Mouse (Mus musculus) limb, embryonic 13.5 days (tissue): Measurements from ENCODE around the gene Tlcd2. TPM values are rescaled to one million over a fixed set of nuclear protein-coding genes. Genes with fewer than 3 reads are reported as not detected.
"Not testable (repeated sequence)": the region's sequence is repeated elsewhere in the genome, so short reads cannot be mapped to it uniquely, and the experiment has no call there.

Experiments used
- ATAC-seq: fragments of 200-750 bp; cut with Nextera tagmentation; 2 replicates; pipeline ENCODE4 v1.8.0; 2017; ENCODE audit warnings: low read depth, moderate number of reproducible peaks, moderate TSS enrichment; ENCODE audit not compliant: low FRiP score
- H3K27ac ChIP-seq: fragments of 300-500 bp; sonication (generic); 2 replicates; pipeline ENCODE4 v1.5.1; 2015; ENCODE audit warnings: inconsistent platforms, mild to moderate bottlenecking, moderate library complexity
- H3K27me3 ChIP-seq: fragments of 300-500 bp; sonication (generic); 2 replicates; pipeline ENCODE4 v1.6.1; 2015; ENCODE audit warnings: mild to moderate bottlenecking, inconsistent platforms
- H3K36me3 ChIP-seq: fragments of 300-500 bp; sonication (generic); 2 replicates; pipeline ENCODE4 v1.6.1; 2015; ENCODE audit warnings: inconsistent platforms, mild to moderate bottlenecking, moderate library complexity
- H3K4me1 ChIP-seq: fragments of 300-500 bp; sonication (generic); 2 replicates; pipeline ENCODE4 v1.6.1; 2015; ENCODE audit warnings: inconsistent platforms
- H3K4me2 ChIP-seq: fragments of 300-500 bp; sonication (generic); replicated peaks from 2 replicates; pipeline ENCODE4 v1.6.1; 2015; ENCODE audit warnings: inconsistent platforms, mild to moderate bottlenecking, moderate library complexity
- H3K4me3 ChIP-seq: fragments of 300-500 bp; sonication (generic); 2 replicates; pipeline ENCODE4 v1.5.1; 2015; ENCODE audit warnings: moderate library complexity, mild to moderate bottlenecking, inconsistent platforms
- H3K9ac ChIP-seq: fragments of 300-500 bp; sonication (generic); 2 replicates; pipeline ENCODE4 v1.6.1; 2015; ENCODE audit warnings: mild to moderate bottlenecking, inconsistent platforms
- H3K9me3 ChIP-seq: fragments of 300-500 bp; sonication (generic); 2 replicates; pipeline ENCODE4 v1.6.1; 2016; ENCODE audit warnings: inconsistent platforms
- WGBS: fragments of 180-500 bp; shearing (Covaris S2); methylation state at CpG from one replicate; pipeline ENCODE4 v1.1.7; 2015; 5-methylcytosine and 5-hydroxymethylcytosine counted together
- polyA plus RNA-seq: library from polyadenylated mRNA; unstranded; fragments of >200 nt; fragmentation: Nextera tagmentation; extraction: Ambion mirVana; gene quantifications from 2 replicates; pipeline ENCODE4 v1.2.1, GENCODE M21; 2015

Gene Tlcd2
- polyA plus RNA-seq, 1 experiment from 2014 or later: 26.4 TPM

- Histone ChIP-seq H3K27me3 (0 out of 2 replicates have a peak, but pooled peaks cover 3% of the 10 kb centered on the region), H3K36me3 (peaks cover 38% of the 10 kb centered on the region), H3K27ac (no peak overlapping the region), H3K4me2 (no peak overlapping the region), H3K4me3 (no peak overlapping the region), H3K4me1 (peaks cover 17% of the 10 kb centered on the region), H3K9me3 (no peaks in the 10 kb centered on the region), H3K9ac (no peak overlapping the region)
- WGBS: 92% methylated on average over 8 of the region's 8 CpGs
- ATAC-seq: no peak
Measured at GRCm38 (mm10) chr11:75452081-75452480, 9.4 kb upstream of the Tlcd2 start.

GRCm38 (mm10) chr11:75452812-75453557 lies 8.5 kb upstream of the Tlcd2 start:
- H3K4me1 ChIP-seq: peaks cover 17% of the 10 kb centered on the region
- H3K36me3 ChIP-seq: peaks cover 29% of the 10 kb centered on the region
- H3K9me3 ChIP-seq: no peaks in the 10 kb centered on the region
- WGBS: 91% methylated on average over 31 of the region's 31 CpGs
- ATAC-seq: no peak
- H3K4me2 ChIP-seq: peak overlapping the region; percentile 100
- H3K4me3 ChIP-seq: peak overlapping the region; percentile 70
- peak overlapping the region; percentile 77; the same call in 1 of the 2 replicates for H3K9ac ChIP-seq
- 0 out of 2 replicates have a peak, but pooled peaks cover 3% of the 10 kb centered on the region for H3K27me3 ChIP-seq
- no peak overlapping the region for H3K27ac ChIP-seq

DNA sequence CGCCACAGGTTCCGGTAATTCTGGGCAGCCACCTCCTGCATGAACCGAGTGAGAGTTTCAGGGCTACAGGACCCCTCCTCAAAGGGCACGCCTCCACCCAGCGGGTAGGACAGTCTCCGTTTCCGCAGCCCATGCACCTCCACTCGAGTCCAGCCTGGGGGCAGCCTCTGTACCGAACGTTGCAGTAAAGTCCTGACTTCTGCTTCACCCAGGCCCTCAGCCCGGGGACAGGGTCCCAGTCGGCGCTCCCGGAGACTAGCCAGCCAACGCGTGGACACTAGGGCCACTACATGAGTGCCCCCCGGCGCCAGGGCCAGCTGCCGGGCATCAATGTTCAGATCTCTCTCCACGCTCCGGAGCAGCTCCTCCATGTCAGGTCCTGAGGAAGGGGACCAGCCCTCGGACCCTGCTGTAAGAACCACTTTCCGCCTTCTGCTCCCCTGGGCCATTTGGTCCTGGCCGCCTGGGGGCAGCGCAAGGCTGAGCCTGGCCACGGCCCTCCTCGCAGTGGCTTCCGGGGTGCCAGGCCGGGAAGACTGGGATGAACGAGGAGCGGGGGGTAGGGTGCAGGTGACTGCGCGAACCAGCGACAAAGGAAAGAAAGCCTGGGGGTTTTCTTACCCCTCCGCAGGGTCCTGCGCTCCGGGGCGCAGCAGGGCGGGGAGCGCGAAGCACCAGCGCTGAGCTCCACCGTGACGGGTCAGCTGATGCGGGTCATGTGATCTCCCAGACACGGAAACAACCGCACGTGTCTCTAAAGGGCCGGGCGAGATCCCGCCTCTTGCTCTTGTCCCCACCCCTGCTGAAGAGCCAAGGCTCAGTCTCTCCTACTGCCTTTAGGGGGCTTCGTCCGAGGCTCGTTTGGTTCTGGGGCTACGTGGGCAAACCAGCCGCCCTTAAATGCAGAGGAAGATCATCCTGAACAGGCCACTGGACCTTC lies 7.3 kb upstream of the Tlcd2 start, which contains the start of gene Wdr81:
Gene Wdr81, minus strand, starts transcription at position 727 of the 940 bp plus-strand sequence.
- ATAC-seq: peak; percentile 94
- Histone ChIP-seq H3K9ac (peak within 1 kb of the TSS; percentile 77), H3K4me1 (peaks cover 18% of the 10 kb centered on the region), H3K4me3 (peak within 1 kb of the TSS; percentile 70), H3K27me3 (0 out of 2 replicates have a peak, but pooled peaks cover 3% of the 10 kb centered on the region), H3K27ac (peak within 1 kb of the TSS; percentile 48; the same call in 1 of the 2 replicates), H3K4me2 (peak within 1 kb of the TSS; percentile 100), H3K9me3 (no peaks in the 10 kb centered on the region), H3K36me3 (peaks cover 16% of the 10 kb centered on the region)
- 2% methylated on average over 56 of the region's 56 CpGs for WGBS

DNA sequence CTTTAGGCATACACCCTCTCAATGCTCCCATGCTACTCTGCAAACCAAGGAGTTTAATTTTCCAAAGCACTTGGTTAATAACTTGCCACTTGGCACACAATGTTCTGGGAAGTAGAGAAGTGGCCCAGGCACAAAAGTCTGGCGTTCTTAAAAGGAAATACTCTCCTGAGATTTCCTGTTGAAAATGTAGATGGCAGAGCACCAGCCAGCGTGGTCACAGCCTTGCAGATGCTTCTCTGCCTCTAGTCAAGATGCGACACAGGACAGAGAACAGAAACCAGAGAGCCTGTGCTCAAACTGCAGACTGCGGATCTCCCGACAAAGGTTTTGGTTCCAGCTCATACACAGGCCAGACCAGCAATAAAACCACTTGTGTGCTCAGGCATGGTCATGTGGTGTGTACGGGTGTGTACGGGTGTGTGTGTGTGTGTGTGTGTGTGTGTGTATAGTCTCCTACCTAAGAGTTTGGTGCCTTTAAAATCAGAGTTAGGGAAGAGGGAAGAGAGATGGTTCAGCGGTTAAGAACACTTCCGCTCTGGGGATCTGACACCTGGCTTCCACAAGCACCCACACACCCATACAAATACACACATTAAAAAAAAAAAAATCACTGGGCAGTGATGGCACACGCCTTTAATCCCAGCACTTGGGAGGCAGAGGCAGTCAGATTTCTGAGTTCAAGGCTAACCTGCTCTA lies 6.3 kb upstream of the Tlcd2 start:
- no peaks in the 10 kb centered on the region for H3K9me3 ChIP-seq
- ATAC-seq: no peak; the same call in 1 of the 2 replicates
- H3K4me1 ChIP-seq: peaks cover 27% of the 10 kb centered on the region
- peak overlapping the region; percentile 48; the same call in 1 of the 2 replicates for H3K27ac ChIP-seq
- H3K4me2 ChIP-seq: peak overlapping the region; percentile 100
- peaks cover 11% of the 10 kb centered on the region for H3K36me3 ChIP-seq
- peak overlapping the region; percentile 77 for H3K9ac ChIP-seq
- WGBS: 73% methylated on average over 10 of the region's 10 CpGs
- H3K4me3 ChIP-seq: peak overlapping the region; percentile 70
- 0 out of 2 replicates have a peak, but pooled peaks cover 3% of the 10 kb centered on the region for H3K27me3 ChIP-seq

- not testable (repeated sequence) for H3K27me3 ChIP-seq, H3K36me3 ChIP-seq, H3K9ac ChIP-seq, H3K9me3 ChIP-seq, H3K27ac ChIP-seq, ATAC-seq, H3K4me2 ChIP-seq, H3K4me3 ChIP-seq
- peaks cover 31% of the 10 kb centered on the region for H3K4me1 ChIP-seq
- 97% methylated on average over 2 of the region's 2 CpGs for WGBS
Measured at GRCm38 (mm10) chr11:75455971-75456370, 5.5 kb upstream of the Tlcd2 start.

GRCm38 (mm10) chr11:75456440-75456871 lies 5.1 kb upstream of the Tlcd2 start:
- Histone ChIP-seq H3K4me1 (peaks cover 31% of the 10 kb centered on the region), H3K9ac (no peak overlapping the region), H3K27ac (no peak overlapping the region), H3K4me2 (no peak overlapping the region), H3K27me3 (0 out of 2 replicates have a peak, but pooled peaks cover 3% of the 10 kb centered on the region), H3K9me3 (no peaks in the 10 kb centered on the region), H3K36me3 (peaks cover 2% of the 10 kb centered on the region), H3K4me3 (no peak overlapping the region)
- ATAC-seq: no peak
- WGBS: 87% methylated on average over 7 of the region's 7 CpGs

- 24% methylated on average over 3 of the region's 3 CpGs for WGBS
- Histone ChIP-seq H3K9ac (no peak overlapping the region), H3K4me2 (0 out of 2 replicates have a peak overlapping the region, but pooled peaks have one; percentile 9), H3K4me1 (peaks cover 47% of the 10 kb centered on the region), H3K27me3 (0 out of 2 replicates have a peak, but pooled peaks cover 3% of the 10 kb centered on the region), H3K9me3 (no peaks in the 10 kb centered on the region), H3K27ac (no peak overlapping the region), H3K4me3 (no peak overlapping the region), H3K36me3 (no peaks in the 10 kb centered on the region)
- no peak for ATAC-seq
Measured at GRCm38 (mm10) chr11:75458169-75458568, 3.3 kb upstream of the Tlcd2 start.

DNA sequence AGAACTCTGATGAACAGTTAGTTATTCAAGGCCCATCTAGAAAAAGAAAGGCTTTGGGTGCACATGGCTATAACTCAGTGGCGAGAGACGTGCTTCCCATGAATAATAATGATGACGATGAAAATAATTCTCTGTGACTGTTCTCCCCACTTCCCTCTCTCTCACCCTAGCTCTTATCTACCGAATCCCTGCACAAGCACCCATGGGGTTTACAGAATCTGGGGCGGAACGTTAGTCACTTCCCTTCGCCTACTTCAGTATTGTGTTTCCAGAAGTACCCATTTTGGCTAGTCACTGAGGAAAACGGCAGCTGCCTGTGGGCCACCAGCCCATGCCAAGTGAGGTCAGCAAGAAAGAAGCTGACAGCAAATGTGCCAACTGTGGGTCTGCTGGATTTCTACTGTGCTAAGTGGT lies 2.9 kb upstream of the Tlcd2 start:
- peaks cover 48% of the 10 kb centered on the region for H3K4me1 ChIP-seq
- 0 out of 2 replicates have a peak, but pooled peaks cover under 1% of the 10 kb centered on the region for H3K27me3 ChIP-seq
- H3K4me3 ChIP-seq: no peak overlapping the region
- no peak for ATAC-seq
- no peak overlapping the region for H3K4me2 ChIP-seq
- WGBS: 79% methylated on average over 8 of the region's 8 CpGs
- no peak overlapping the region for H3K27ac ChIP-seq
- no peaks in the 10 kb centered on the region for H3K36me3 ChIP-seq
- no peaks in the 10 kb centered on the region for H3K9me3 ChIP-seq
- no peak overlapping the region for H3K9ac ChIP-seq

DNA sequence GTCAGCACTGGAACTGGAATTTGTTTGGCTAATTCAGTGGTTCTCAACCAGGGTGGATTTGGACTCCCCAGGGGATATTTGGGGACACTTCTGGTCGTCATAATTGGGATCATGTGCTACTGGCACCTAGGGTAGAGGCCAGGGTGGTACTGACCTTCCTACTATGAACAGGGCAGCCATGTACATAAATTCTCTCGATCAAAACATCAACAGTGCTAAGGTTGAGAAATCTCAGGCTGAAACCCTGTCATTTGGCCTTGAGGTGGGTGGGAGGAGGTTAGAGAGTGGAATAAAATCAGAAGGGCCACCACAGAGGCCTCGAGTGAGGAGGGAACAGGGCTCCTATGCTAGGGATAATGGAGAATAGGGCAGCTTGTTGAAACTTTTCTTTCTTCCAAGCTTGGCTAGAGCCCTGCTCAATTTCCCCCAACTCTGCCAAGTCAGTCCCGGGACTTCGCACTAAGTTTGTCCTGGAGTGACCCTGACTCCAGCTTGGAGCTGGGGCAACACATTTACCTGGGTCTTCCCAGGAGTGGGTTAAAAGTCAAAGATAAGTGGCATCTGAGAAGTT lies 2.3 kb upstream of the Tlcd2 start:
- ATAC-seq: no peak
- no peaks in the 10 kb centered on the region for H3K36me3 ChIP-seq
- H3K4me2 ChIP-seq: peak overlapping the region; percentile 97; the same call in 1 of the 2 replicates
- no peak overlapping the region for H3K4me3 ChIP-seq
- H3K9me3 ChIP-seq: no peaks in the 10 kb centered on the region
- no peaks in the 10 kb centered on the region for H3K27me3 ChIP-seq
- H3K4me1 ChIP-seq: peaks cover 44% of the 10 kb centered on the region
- H3K27ac ChIP-seq: no peak overlapping the region; the same call in 1 of the 2 replicates
- no peak overlapping the region for H3K9ac ChIP-seq
- 79% methylated on average over 5 of the region's 5 CpGs for WGBS

GRCm38 (mm10) chr11:75459751-75460102 lies 1.8 kb upstream of the Tlcd2 start:
- H3K27ac ChIP-seq: peak overlapping the region; percentile 92
- no peak for ATAC-seq
- H3K9ac ChIP-seq: no peak overlapping the region
- H3K27me3 ChIP-seq: no peaks in the 10 kb centered on the region
- peak overlapping the region; percentile 97 for H3K4me2 ChIP-seq
- peaks cover 44% of the 10 kb centered on the region for H3K4me1 ChIP-seq
- 0 out of 2 replicates have a peak, but pooled peaks cover 3% of the 10 kb centered on the region for H3K36me3 ChIP-seq
- no peaks in the 10 kb centered on the region for H3K9me3 ChIP-seq
- peak overlapping the region; percentile 73 for H3K4me3 ChIP-seq
- WGBS: 30% methylated on average over 5 of the region's 5 CpGs
